7 mouse cellular contexts compared by ENCODE assay signal in genomic region chr2:128396008-128396346, GRCm38 (mm10).
DNase-seq lines count a peak whose midpoint lies in the region; ATAC-seq and TF ChIP-seq lines count a peak whose summit lies in the region.

No protein-coding gene starts in this region.

- H3K4me2 ChIP-seq in intestine, postnatal 0 days (replicated peaks; ENCODE audit: low read depth): no peak overlapping the region
- H3K4me2 ChIP-seq in midbrain, embryonic 12.5 days (replicated peaks): no peak overlapping the region

- TF ChIP-seq CTCF in intestine, postnatal 0 days (IDR thresholded peaks at IDR 0.05; ENCODE audit: low read depth): peak; percentile 92

- no peaks in the 10 kb centered on the region for H3K27me3 ChIP-seq in intestine, postnatal 0 days (replicated peaks; ENCODE audit: control insufficient read depth, insufficient read depth, low read length)
- H3K27me3 ChIP-seq in midbrain, embryonic 12.5 days: peaks cover 34% of the 10 kb centered on the region

- no peak overlapping the region for H3K4me3 ChIP-seq in intestine, postnatal 0 days (ENCODE audit: low read depth, low read length)
- no peak overlapping the region for H3K4me3 ChIP-seq in midbrain, embryonic 12.5 days

- no peaks in the 10 kb centered on the region for H3K36me3 ChIP-seq in intestine, postnatal 0 days (ENCODE audit: control insufficient read depth, insufficient read depth)
- H3K36me3 ChIP-seq in midbrain, embryonic 12.5 days: no peaks in the 10 kb centered on the region

- H3K9ac ChIP-seq in intestine, postnatal 0 days (ENCODE audit: low read depth, low read length): no peak overlapping the region
- no peak overlapping the region for H3K9ac ChIP-seq in midbrain, embryonic 12.5 days (replicated peaks)

- intact Hi-C loops in left cerebral cortex, postnatal 36 days (cut with DNase I): loop anchor here (1.0 to 5.0 kb wide), 3 partner anchors 176 to 507 kb away; no protein-coding TSS in a partner anchor

- DNase-seq in adrenal gland, adult 2 months: peak; percentile 91
- peak; percentile 83 for DNase-seq in embryo, embryonic 11.5 days (ENCODE audit: low read depth, low spot score)
- DNase-seq in gastrocnemius, postnatal 4 days (ENCODE audit: low spot score in 2 of 2): peak; percentile 88 to 93
- DNase-seq in left cerebral cortex, postnatal 36 days (ENCODE audit: low spot score in 2 of 2): peak; percentile 87 to 90
- peak; percentile 84 for DNase-seq in skeletal muscle tissue, adult 2 months (ENCODE audit: low read depth, low spot score)

- no peaks in the 10 kb centered on the region for H3K9me3 ChIP-seq in intestine, postnatal 0 days (ENCODE audit: control insufficient read depth)
- no peaks in the 10 kb centered on the region for H3K9me3 ChIP-seq in midbrain, embryonic 12.5 days

- H3K4me1 ChIP-seq in intestine, postnatal 0 days (replicated peaks; ENCODE audit: control insufficient read depth, insufficient read depth, low read length): no peaks in the 10 kb centered on the region
- H3K4me1 ChIP-seq in midbrain, embryonic 12.5 days: peaks cover 9% of the 10 kb centered on the region

- 2% methylated on average over 9 of the region's 9 CpGs for WGBS in intestine, postnatal 0 days
- WGBS in midbrain, embryonic 12.5 days: 4% methylated on average over 9 of the region's 9 CpGs

- no peak overlapping the region for H3K27ac ChIP-seq in intestine, postnatal 0 days (ENCODE audit: low read depth, low read length)
- H3K27ac ChIP-seq in midbrain, embryonic 12.5 days (replicated peaks): no peak overlapping the region

- peak; percentile 88 for ATAC-seq in intestine, postnatal 0 days
- ATAC-seq in midbrain, embryonic 12.5 days (ENCODE audit: low FRiP score, low read depth): peak; percentile 74
